8 mouse cellular contexts compared by ENCODE assay signal in genomic region chrX:99574441-99575103, GRCm38 (mm10).
A peak's percentile ranks its signal among the peaks of the same experiment; 100 is the strongest.
DNase-seq lines count a peak whose midpoint lies in the region; ATAC-seq lines count a peak whose summit lies in the region.

No protein-coding gene starts in this region.

- peaks cover 3% of the 10 kb centered on the region; the same call in 1 of the 2 replicates for H3K4me1 ChIP-seq in embryonic facial prominence, embryonic 14.5 days (ENCODE audit: control insufficient read depth, insufficient read depth, low read length)

- H3K9ac ChIP-seq in embryonic facial prominence, embryonic 14.5 days (ENCODE audit: low read depth, low read length), result peak overlapping the region; percentile 48; the same call in 1 of the 2 replicates

- peak overlapping the region; percentile 25 for H3K4me3 ChIP-seq in embryonic facial prominence, embryonic 14.5 days (ENCODE audit: low read depth, low read length)

- DNase-seq in CD4-positive helper T cell, adult 2 months (ENCODE audit: low read depth, low spot score), result peak; percentile 10
- peak; percentile 55 for DNase-seq in adipocyte (ENCODE audit: low spot score)
- peak; percentile 51 for DNase-seq in embryonic facial prominence, embryonic 14.5 days (ENCODE audit: low spot score)
- DNase-seq in heart, postnatal 36 days, result peak; percentile 54 to 71
- DNase-seq in layer of hippocampus, postnatal 14 days (ENCODE audit: low spot score in 2 of 2), result peak; percentile 26 to 37
- DNase-seq in lung, postnatal 14 days, result peak; percentile 60
- DNase-seq in retina, embryonic 14.5 days (ENCODE audit: low spot score), result peak; percentile 60
- DNase-seq in spleen, postnatal 14 days (ENCODE audit: low spot score in 2 of 2), result no peak

- WGBS in embryonic facial prominence, embryonic 14.5 days, result 34% methylated on average over 14 of the region's 18 CpGs

- intact Hi-C loops in heart, postnatal 36 days (cut with DNase I), result loop anchor here (1.0 to 5.0 kb wide), 2 partner anchors 207 to 444 kb away; no protein-coding TSS in a partner anchor

- H3K9me3 ChIP-seq in embryonic facial prominence, embryonic 14.5 days (ENCODE audit: control insufficient read depth, low read length), result no peaks in the 10 kb centered on the region

- H3K27ac ChIP-seq in embryonic facial prominence, embryonic 14.5 days (replicated peaks; ENCODE audit: low read depth, low read length), result no peak overlapping the region

- peaks cover 25% of the 10 kb centered on the region for H3K27me3 ChIP-seq in embryonic facial prominence, embryonic 14.5 days (replicated peaks; ENCODE audit: control insufficient read depth, insufficient read depth, low read length)

- ATAC-seq in embryonic facial prominence, embryonic 14.5 days (ENCODE audit: low read depth), result 0 out of 2 replicates have a peak, but pooled peaks have one; percentile 37

- H3K36me3 ChIP-seq in embryonic facial prominence, embryonic 14.5 days (ENCODE audit: control insufficient read depth, insufficient read depth, low read length), result no peaks in the 10 kb centered on the region

- H3K4me2 ChIP-seq in embryonic facial prominence, embryonic 14.5 days (ENCODE audit: low read depth, low read length), result peak overlapping the region; percentile 53

Comparison
In these comparisons a context has a peak if more than half of its experiments do, and no peak if none do; other contexts are left out.
1. DNase-seq: peak in CD4-positive helper T cell, adult 2 months (single experiment), adipocyte (single experiment), embryonic facial prominence, embryonic 14.5 days (single experiment), heart, postnatal 36 days (2 of 2), layer of hippocampus, postnatal 14 days (2 of 2), lung, postnatal 14 days (single experiment) and retina, embryonic 14.5 days (single experiment); none in spleen, postnatal 14 days (0 of 2).